ENCODE assay signal across 8 mouse cellular contexts in the genomic region with DNA sequence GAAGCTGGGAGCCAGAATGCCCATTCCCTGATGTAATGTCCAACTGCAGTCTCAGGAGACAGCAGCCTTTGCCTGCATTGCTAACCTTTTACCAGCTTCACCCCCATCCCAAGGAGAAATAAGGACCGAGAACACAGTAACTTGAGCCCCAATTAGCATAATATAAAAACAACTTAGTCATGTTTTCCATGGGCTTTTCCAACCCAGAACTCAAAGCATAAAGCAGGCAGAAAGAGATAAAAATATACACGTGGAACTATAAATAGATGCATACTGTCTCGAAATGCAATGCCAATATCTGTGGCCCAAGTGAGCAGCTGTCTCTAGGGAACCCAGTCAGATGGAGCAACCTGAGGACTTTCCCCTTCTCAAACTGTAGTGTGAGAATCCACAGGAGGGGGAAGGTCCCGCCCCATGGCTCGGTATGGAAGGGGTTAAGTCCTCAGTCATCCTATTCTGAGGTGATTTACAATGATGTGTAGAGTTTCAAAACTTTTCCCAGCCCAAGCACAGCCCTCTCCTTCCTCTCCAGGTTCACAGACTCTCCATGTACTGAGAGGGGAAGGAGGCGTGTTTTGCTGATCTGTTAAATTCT. TPM values are rescaled to one million over a fixed set of nuclear protein-coding genes. Genes with fewer than 3 reads are reported as not detected.
DNase-seq lines count a peak whose midpoint lies in the region; ATAC-seq and TF ChIP-seq lines count a peak whose summit lies in the region.

Gene Ccdc80 (plus strand): TSS at position 266 of the 595 bp plus-strand sequence.

- no peaks in the 10 kb centered on the region for H3K9me3 ChIP-seq in hindbrain, embryonic 15.5 days
- H3K9me3 ChIP-seq in midbrain, embryonic 10.5 days (replicated peaks): no peaks in the 10 kb centered on the region

- no peak for TF ChIP-seq CTCF in bone marrow, adult 2 months (IDR thresholded peaks at IDR 0.05; ENCODE audit: control insufficient read depth, insufficient read depth, low read length)

- H3K27me3 ChIP-seq in hindbrain, embryonic 15.5 days: no peaks in the 10 kb centered on the region
- H3K27me3 ChIP-seq in midbrain, embryonic 10.5 days (ENCODE audit: low read depth, poor library complexity, severe bottlenecking): no peaks in the 10 kb centered on the region

- DNase-seq in layer of hippocampus, postnatal 10 days (ENCODE audit: low spot score in 2 of 2): no peak
- DNase-seq in layer of hippocampus, adult 11-12 months (ENCODE audit: low spot score): no peak
- peak; percentile 36 for DNase-seq in gastrocnemius, postnatal 10 days
- DNase-seq in midbrain, embryonic 10.5 days (ENCODE audit: low spot score): no peak
- no peak for DNase-seq in left cerebral cortex, adult 8-10 months (ENCODE audit: low spot score in 2 of 2)

- no peak within 1 kb of the TSS; the same call in 1 of the 2 replicates for H3K27ac ChIP-seq in bone marrow, adult 2 months (ENCODE audit: control insufficient read depth, insufficient read depth, low read depth, low read length, poor library complexity)
- no peak within 1 kb of the TSS for H3K27ac ChIP-seq in hindbrain, embryonic 15.5 days (replicated peaks)
- peak within 1 kb of the TSS; percentile 71 for H3K27ac ChIP-seq in midbrain, embryonic 10.5 days (replicated peaks)

- H3K9ac ChIP-seq in hindbrain, embryonic 15.5 days: peak within 1 kb of the TSS; percentile 41

- peaks cover 2% of the 10 kb centered on the region for H3K4me1 ChIP-seq in bone marrow, adult 2 months (ENCODE audit: control insufficient read depth, insufficient read depth, low read length)
- H3K4me1 ChIP-seq in hindbrain, embryonic 15.5 days (replicated peaks): peaks cover 8% of the 10 kb centered on the region
- H3K4me1 ChIP-seq in midbrain, embryonic 10.5 days: peaks cover 17% of the 10 kb centered on the region

- no peak within 1 kb of the TSS for H3K4me3 ChIP-seq in bone marrow, adult 2 months (replicated peaks; ENCODE audit: control insufficient read depth, low read depth, low read length)
- peak within 1 kb of the TSS; percentile 37 for H3K4me3 ChIP-seq in hindbrain, embryonic 15.5 days
- H3K4me3 ChIP-seq in midbrain, embryonic 10.5 days: peak within 1 kb of the TSS; percentile 41

- no peak for TF ChIP-seq POLR2A in bone marrow, adult 2 months (IDR thresholded peaks at IDR 0.05; ENCODE audit: borderline replicate concordance, control insufficient read depth, low read depth, low read length)

- H3K36me3 ChIP-seq in hindbrain, embryonic 15.5 days: no peaks in the 10 kb centered on the region
- no peaks in the 10 kb centered on the region for H3K36me3 ChIP-seq in midbrain, embryonic 10.5 days

- H3K4me2 ChIP-seq in hindbrain, embryonic 15.5 days: peak within 1 kb of the TSS; percentile 57

- WGBS in bone marrow, adult 2 months: 20% methylated on average over 6 of the region's 6 CpGs
- 49% methylated on average over 6 of the region's 6 CpGs for WGBS in hindbrain, embryonic 15.5 days
- 44% methylated on average over 6 of the region's 6 CpGs for WGBS in midbrain, embryonic 10.5 days

- ATAC-seq in hindbrain, embryonic 15.5 days (ENCODE audit: low FRiP score, low read depth): no peak
- ATAC-seq in monocyte, adult 5-6 weeks (replicated peaks; ENCODE audit: insufficient number of reproducible peaks, low FRiP score, low TSS enrichment, poor library complexity, severe bottlenecking): no peak

RNA-seq across cellular contexts. Expression of gene Ccdc80, which starts in this region (rescaled TPM):
- 10 to 100 TPM; 10.3 to 13.2 TPM for total RNA-seq in layer of hippocampus, postnatal 10 days (2021)
- polyA plus RNA-seq in bone marrow, adult 2 months (2011; ENCODE audit: insufficient read depth, insufficient read length, low replicate concordance, missing spikeins): 15.2 and 15.6 TPM in 2 replicates
- total RNA-seq in gastrocnemius, postnatal 10 days (2021): 100 to 1,000 TPM; 114 to 142 TPM
- polyA plus RNA-seq in hindbrain, embryonic 15.5 days (2015; fragmentation: Nextera tagmentation; extraction: Ambion mirVana): 10.0 and 11.6 TPM in 2 replicates
- 13.0 and 25.2 TPM in 2 replicates for polyA plus RNA-seq in midbrain, embryonic 10.5 days (2016; fragmentation: Nextera tagmentation; extraction: Ambion mirVana)
- total RNA-seq in monocyte, adult 5-6 weeks (2017): 3.6 TPM in 1 of 3 replicates, not detected in the others
- total RNA-seq in left cerebral cortex, adult 8-10 months (2022): 1 to 10 TPM; 5.0 to 7.5 (median 6.3) TPM

Comparison
In these comparisons a context has a peak if more than half of its experiments do, and no peak if none do; other contexts are left out.
1. RNA of gene Ccdc80 (total RNA-seq): 114 to 142 TPM in gastrocnemius, postnatal 10 days; 10.3 to 13.2 TPM in layer of hippocampus, postnatal 10 days, 5.0 to 7.5 TPM in left cerebral cortex, adult 8-10 months and 3.6 TPM in monocyte, adult 5-6 weeks; every median in the first group is over 4 times any median in the second.